Mouse (Mus musculus) E14TG2a.4 (cell line): ENCODE results near the gene Prdx6.

Experiments used
- CTCF ChIP-seq: conservative IDR thresholded peaks from 2 replicates; pipeline ENCODE4 v1.5.1; 2014; ENCODE audit warnings: low read length
- POU5F1 ChIP-seq: IDR thresholded peaks from 2 replicates; pipeline ENCODE4 v1.6.1; 2014; ENCODE audit warnings: low read length, borderline replicate concordance

- no peak for TF ChIP-seq CTCF
- no peak for TF ChIP-seq POU5F1
Measured at GRCm38 (mm10) chr1:161233226-161233839, 17.7 kb downstream of the Prdx6 start.
